Mouse (Mus musculus) central nervous system, embryonic 11.5 days (tissue): ENCODE results near the gene Tbc1d4. TPM values are rescaled to one million over a fixed set of nuclear protein-coding genes. Genes with fewer than 3 reads are reported as not detected.

Source experiments
- polyA plus RNA-seq: library from polyadenylated mRNA; depleted of rRNA; stranded (reverse); fragments of >200 nt; gene quantifications from 2 replicates; pipeline ENCODE4 v1.2.3, GENCODE M21; 2012; rRNA removed

The Tbc1d4 gene
- 3.7 and 7.5 TPM in 2 replicates for polyA plus RNA-seq

DNA sequence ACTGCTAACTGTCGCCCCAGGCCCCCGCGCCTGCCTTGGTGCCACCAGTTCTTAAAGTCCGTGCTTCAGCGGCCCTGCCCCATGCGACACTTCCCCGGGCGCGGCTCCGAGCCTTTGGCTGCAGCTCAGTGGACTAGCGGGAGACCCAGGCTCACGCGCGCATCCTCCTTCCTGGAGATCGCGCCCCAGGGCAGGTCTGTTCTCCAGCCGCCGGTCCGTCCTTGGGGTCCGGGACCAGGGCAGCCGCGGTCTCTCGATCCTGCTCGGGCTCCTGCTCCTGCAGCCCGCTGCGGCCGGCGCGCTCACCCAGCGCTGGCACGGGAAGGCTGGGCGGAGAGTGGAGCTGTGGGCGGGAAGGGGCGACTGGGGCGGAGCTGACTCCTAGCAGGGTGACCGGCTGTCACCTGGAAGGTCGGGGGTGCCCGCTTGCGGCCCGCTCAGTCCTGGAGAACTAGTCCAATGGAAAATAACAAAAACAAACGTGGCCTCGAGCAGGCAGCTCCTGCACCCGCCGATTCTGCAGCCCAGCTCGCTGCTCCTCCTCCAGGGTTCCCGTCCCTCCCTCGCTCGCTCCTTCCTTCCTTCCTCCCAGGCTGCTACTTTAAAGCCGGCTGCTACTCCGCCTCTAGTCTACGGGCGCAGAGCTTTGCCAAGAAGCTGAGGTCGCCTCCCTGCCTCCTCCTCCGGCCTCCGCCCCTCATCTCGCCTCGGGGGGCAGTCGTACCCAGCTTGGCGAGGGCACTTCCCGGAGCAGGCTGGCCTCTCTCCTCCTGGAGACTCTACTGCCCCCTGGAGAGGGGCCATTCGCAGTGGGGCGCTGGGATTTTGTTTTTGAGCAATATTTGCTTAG lies at the start of gene Tbc1d4:
Gene Tbc1d4, minus strand, starts transcription at position 673 of the 850 bp plus-strand sequence.

DNA sequence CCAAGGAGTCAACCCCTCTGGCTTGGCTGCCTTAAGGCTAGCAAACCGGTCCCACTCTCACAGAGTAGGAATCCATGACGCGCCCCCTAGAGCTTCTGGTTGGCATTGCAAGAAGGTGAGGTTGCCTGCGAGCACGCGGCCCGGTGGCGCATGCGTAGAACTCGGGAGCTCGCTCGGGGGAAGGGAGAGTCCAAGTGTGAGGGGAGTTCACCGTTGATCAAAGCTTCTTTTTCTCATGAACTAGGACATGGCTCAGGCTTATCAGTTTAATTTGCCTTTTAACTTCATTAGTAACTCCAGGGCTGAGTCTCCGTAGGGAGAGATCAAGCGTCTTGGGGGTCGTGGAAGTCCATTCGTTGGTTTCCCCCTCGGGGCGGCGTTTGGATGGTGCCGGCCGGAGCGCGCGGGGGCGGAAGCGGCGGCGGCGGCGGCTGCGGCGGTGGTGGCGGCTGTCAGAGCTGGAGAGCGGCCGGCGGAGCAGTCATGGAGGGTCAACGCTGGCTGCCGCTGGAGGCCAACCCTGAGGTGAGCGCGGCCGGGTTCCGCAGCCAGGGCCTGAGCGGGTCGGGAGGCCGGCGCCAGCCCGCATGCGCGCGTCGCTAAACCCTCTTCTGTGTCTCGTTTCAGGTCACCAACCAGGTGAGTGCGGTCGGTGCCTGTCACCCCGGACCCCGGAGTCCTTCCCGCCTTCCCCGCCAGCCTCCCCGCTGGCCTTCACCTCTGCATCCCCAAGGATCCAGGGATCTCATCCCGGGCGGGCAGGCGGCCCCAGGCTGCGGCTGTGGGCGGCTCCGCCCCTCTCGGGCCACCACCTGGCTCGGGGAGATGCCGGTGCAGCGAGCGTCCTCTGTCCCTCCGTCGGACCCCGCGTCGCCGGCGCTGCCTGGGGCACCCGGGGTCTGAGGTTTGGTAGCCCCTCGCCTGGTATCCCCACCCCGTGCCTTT lies 44.9 kb upstream of the Tbc1d4 start, which contains the start of gene Uchl3:
Gene Uchl3, plus strand, starts transcription at position 387 of the 945 bp plus-strand sequence.

DNA sequence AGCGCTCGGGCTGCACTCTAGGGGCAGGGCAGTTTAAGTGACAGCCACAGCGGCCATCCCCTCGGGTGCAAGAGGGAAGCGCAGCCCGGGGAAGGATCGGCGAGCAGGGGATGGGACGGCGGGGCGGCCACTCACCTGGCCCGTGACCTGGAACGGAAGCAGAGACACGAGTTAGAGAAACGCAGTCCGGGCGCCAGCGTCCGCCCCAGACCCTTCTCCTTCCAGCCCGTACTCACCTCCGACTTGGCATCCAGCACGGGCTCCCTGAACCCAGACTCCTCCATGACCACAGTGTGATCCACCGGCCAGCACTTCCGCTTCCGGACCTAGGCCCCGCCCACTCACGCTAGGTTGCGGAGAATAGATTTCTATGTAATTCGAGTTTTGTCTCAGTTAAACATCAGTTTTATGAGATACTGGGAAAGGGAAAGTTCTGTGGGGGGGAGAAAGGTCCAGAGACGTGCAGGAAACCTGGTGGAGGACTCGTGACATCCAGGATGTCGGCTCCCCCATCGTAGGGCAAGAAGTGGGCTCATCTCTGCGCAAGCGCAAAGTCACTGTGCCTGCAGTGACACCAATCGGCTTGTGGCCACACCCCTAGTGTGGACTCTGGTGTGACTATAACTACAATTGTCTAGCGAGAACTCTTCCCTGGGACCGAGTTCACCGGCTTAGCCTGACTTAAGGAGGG lies 31.3 kb upstream of the Tbc1d4 start, which contains the start of gene Commd6:
Gene Commd6, minus strand, starts transcription at position 534 of the 691 bp plus-strand sequence.

Other genes with a start within 250 kb of the Tbc1d4 start
- gene Commd6, start 31.5 kb upstream of the Tbc1d4 start, polyA plus RNA-seq = 51.3 and 59.1 TPM in 2 replicates
- gene Uchl3, start 44.8 kb upstream of the Tbc1d4 start, polyA plus RNA-seq = 66.1 and 95.6 TPM in 2 replicates
- gene Gm9922, start 120.6 kb upstream of the Tbc1d4 start, polyA plus RNA-seq = 0.36 and 0.46 TPM in 2 replicates
- 3.7 and 6.4 TPM in 2 replicates for gene Lmo7, start 120.8 kb upstream of the Tbc1d4 start, polyA plus RNA-seq